Mouse (Mus musculus) intestine, embryonic 15.5 days (tissue): ENCODE data around the gene Hoxa13. TPM values are rescaled to one million over a fixed set of nuclear protein-coding genes. Genes with fewer than 3 reads are reported as not detected.

Source experiments
- ATAC-seq: fragments of 200-750 bp; cut with Nextera tagmentation; 2 replicates; pipeline ENCODE4 v1.8.0; 2017; ENCODE audit warnings: moderate TSS enrichment, moderate library complexity
- H3K27ac ChIP-seq: fragments of 300-500 bp; sonication (generic); 2 replicates; pipeline ENCODE4 v1.5.1; 2015; ENCODE audit warnings: mild to moderate bottlenecking, inconsistent platforms
- H3K27me3 ChIP-seq: fragments of 300-500 bp; sonication (generic); replicated peaks from 2 replicates; pipeline ENCODE4 v1.6.1; 2015; ENCODE audit warnings: inconsistent platforms
- H3K36me3 ChIP-seq: fragments of 300-500 bp; sonication (generic); 2 replicates; pipeline ENCODE4 v1.6.1; 2015; ENCODE audit warnings: inconsistent platforms
- H3K4me1 ChIP-seq: fragments of 300-500 bp; sonication (generic); replicated peaks from 2 replicates; pipeline ENCODE4 v1.6.1; 2015; ENCODE audit warnings: inconsistent platforms
- H3K4me2 ChIP-seq: fragments of 300-500 bp; sonication (generic); replicated peaks from 2 replicates; pipeline ENCODE4 v1.6.1; 2015; ENCODE audit warnings: mild to moderate bottlenecking, inconsistent platforms
- H3K4me3 ChIP-seq: fragments of 300-500 bp; sonication (generic); replicated peaks from 2 replicates; pipeline ENCODE4 v1.5.1; 2015; ENCODE audit warnings: inconsistent platforms
- H3K9ac ChIP-seq: fragments of 300-500 bp; sonication (generic); 2 replicates; pipeline ENCODE4 v1.6.1; 2015; ENCODE audit warnings: inconsistent platforms
- H3K9me3 ChIP-seq: fragments of 300-500 bp; sonication (generic); 2 replicates; pipeline ENCODE4 v1.6.1; 2016; ENCODE audit warnings: inconsistent platforms
- WGBS: fragments of 180-500 bp; shearing (Covaris S2); methylation state at CpG from one replicate; pipeline ENCODE4 v1.1.7; 2015; 5-methylcytosine and 5-hydroxymethylcytosine counted together
- polyA plus RNA-seq: library from polyadenylated mRNA; unstranded; fragments of >200 nt; fragmentation: Nextera tagmentation; extraction: Ambion mirVana; gene quantifications from 2 replicates; pipeline ENCODE4 v1.2.1, GENCODE M21; 2015

The Hoxa13 gene
- polyA plus RNA-seq, 1 experiment from 2014 or later = 0.59 TPM

DNA sequence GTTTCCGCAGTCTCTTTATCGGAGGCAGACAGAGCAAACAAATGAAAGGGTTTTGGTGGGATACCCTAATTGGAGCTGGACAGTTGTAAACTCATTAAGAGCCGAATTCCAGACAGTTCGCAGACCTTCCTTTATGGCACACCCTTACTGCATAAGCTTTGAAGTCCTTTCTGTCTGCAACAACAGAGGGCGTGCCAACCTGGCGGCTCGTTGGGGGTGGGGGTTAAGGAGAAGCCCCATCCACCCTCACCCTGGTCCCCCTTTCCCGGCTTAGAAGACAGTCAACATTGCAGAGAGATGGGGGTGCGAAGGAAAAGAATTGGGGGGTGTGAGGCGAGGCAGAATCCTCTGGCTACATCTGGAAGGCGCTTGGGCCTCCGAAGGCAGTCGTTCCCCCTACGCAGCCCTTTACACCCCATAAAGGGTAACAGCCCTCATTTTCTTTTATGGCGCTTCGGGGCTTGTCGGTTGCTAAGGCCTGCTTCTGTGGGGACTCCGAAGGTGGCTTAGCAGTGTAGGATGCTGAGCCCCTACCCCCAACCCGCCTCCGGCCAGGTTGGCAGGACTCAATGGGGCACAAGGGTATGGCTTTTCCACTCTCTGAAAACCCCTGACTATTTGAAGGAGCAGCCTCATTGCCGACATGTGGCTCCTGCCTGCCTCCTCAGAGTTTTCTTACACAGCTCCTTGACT, 38.5 kb downstream of the Hoxa13 start:
- Histone ChIP-seq H3K4me3 (peak overlapping the region; percentile 55), H3K27me3 (peaks cover 94% of the 10 kb centered on the region), H3K36me3 (no peaks in the 10 kb centered on the region), H3K9ac (no peak overlapping the region), H3K4me1 (peaks cover 11% of the 10 kb centered on the region; the same call in 1 of the 2 replicates), H3K27ac (peak overlapping the region; percentile 72), H3K9me3 (no peaks in the 10 kb centered on the region), H3K4me2 (peak overlapping the region; percentile 94)
- ATAC-seq = peak; percentile 46
- WGBS = 10% methylated on average over 21 of the region's 21 CpGs

DNA sequence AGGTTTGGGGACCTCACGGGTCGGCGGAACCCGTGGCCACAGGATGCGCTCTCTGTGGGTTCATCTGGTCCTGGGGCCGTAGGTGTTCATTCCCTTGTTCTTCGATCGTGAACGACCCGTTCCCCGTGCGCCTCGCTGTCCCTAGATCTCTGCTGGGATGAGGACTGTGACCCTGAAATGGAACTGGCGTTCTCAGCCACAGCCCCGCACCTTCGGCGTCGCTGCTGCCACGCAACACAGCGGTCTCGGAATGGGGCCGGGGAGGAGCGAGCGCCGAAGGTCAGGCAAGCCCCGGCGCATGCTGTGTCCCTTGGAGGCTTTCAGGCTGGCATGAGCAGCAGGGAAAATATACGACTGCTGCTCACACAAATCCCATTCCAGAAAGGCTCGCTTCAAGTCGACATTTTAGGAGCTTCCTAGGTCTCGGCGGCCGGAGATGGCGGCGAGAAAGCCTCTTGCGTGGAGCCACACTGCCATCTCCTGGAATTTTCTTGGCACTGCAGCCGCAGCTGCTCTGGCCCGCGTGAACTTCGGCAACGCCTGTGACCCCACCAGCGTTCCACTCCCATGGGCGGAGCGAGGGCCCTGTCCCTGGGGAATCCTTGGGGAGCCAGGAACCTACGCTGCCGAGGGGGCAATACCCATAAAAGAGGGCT, 39.2 kb downstream of the Hoxa13 start, which contains the start of gene Hoxa7:
TSS of gene Hoxa7 (minus strand) at position 518 of the 656 bp plus-strand sequence.
- Histone ChIP-seq H3K36me3 (no peaks in the 10 kb centered on the region), H3K4me2 (peak within 1 kb of the TSS; percentile 94), H3K4me1 (peaks cover 17% of the 10 kb centered on the region), H3K9ac (peak within 1 kb of the TSS; percentile 62), H3K27ac (peak within 1 kb of the TSS; percentile 77), H3K27me3 (peaks cover 92% of the 10 kb centered on the region), H3K9me3 (no peaks in the 10 kb centered on the region), H3K4me3 (peak within 1 kb of the TSS; percentile 55)
- 1% methylated on average over 46 of the region's 46 CpGs for WGBS
- peak; percentile 68 for ATAC-seq

DNA sequence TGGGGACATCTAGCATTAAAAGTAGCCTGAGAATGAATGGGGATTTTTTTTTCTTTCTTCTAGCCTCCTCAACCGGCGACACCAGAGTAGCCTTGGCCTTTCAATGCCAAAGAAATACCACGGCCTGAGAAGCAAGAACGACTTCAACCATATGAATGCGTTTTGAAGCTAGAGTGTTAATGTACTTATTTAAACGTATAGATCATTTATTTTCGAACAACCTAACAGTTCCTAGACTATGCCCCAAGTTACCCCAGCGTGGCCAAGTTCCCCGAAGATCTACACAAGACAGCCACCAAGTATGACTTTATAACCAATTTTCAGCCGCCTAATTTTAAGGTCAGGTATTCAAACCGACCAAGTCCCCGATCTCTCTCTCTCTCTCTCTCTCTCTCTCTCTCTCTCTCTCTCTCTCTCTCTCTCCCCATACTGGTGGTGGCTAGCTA, 39.8 kb downstream of the Hoxa13 start:
- Histone ChIP-seq H3K9me3 (no peaks in the 10 kb centered on the region), H3K9ac (peak overlapping the region; percentile 62; the same call in 1 of the 2 replicates), H3K27ac (no peak overlapping the region; the same call in 1 of the 2 replicates), H3K27me3 (peaks cover 92% of the 10 kb centered on the region), H3K4me3 (peak overlapping the region; percentile 55), H3K36me3 (no peaks in the 10 kb centered on the region), H3K4me2 (peak overlapping the region; percentile 94), H3K4me1 (peaks cover 17% of the 10 kb centered on the region)
- ATAC-seq = no peak
- WGBS = 19% methylated on average over 12 of the region's 12 CpGs

DNA sequence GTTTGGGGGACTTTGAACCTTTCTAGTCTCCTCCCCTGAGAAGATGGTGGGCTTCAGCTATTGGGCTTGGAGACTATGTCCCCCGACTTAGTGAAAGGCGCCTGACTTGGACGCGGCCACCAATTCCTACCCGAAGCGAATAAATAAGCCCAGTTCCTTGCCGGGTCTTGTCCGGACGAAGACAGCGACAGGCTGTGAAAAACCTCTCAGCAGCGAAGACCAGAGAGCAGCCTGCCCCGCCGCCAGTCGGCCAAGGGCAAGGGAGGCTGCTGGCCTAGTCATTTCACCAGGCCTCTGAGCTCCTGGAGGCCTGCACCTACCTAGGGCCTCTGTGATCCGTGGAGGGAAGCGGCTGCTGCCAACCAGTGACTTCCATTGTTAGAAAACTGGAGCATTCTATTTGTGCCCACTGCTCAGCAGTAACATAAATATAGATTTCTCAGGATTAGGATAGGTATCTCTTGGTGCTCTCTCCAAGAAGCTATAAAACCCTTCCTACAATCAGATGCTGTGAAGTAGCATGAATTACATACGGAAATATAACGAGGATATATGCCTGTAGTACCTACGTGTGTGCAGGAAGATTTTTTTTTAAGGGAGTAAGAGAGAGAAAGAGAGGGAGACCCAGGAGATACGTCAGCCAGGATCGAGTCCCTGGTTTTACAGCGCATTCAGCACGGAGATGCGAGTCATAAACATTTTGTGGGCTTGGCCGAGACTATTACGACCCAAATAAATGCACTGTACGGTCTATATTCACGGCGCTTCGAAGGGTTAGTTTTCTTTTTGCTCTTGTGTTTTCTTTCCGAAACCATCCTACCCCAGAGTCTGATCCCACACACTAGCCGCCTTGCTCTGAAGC, 40.4 kb downstream of the Hoxa13 start:
- Histone ChIP-seq H3K27me3 (peaks cover 91% of the 10 kb centered on the region), H3K9me3 (no peaks in the 10 kb centered on the region), H3K4me1 (peaks cover 21% of the 10 kb centered on the region), H3K9ac (no peak overlapping the region), H3K4me2 (peak overlapping the region; percentile 94), H3K36me3 (no peaks in the 10 kb centered on the region), H3K27ac (no peak overlapping the region), H3K4me3 (no peak overlapping the region)
- ATAC-seq = no peak
- WGBS = 37% methylated on average over 32 of the region's 32 CpGs

DNA sequence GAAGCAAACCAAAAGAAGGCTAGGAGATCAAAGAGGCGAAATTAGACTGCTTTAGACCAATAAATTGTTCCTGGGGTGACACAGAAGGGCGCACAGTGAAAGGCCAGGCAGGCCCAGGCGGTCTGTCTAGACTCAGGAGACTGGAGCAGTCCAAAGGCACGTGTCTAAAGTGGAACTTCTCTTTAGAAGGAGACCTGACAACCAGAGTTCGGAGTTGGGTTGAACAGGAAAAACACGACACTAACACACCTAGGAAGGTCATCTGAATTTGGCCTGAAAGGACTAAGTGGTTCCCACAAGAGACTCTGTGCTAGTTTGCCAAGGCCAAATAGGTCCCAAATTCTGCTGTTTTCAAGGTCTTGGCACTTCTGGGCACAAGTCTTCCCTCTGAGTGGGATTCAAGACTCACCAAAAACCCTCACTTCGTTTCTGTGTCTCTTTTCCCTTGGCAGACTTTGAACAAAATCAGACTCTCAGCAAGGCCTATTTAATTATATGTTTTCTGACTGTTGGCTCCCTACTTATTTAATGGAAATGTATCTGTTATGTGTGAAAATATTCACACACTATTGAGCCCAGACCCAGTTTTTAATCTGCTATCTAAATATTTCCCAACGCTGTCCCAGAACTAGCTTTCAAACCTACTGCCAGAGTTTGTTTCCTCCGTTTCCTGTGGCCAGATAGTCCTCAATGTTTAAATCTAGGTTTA, 41.3 kb downstream of the Hoxa13 start:
- H3K4me3 ChIP-seq = no peak overlapping the region
- WGBS = 51% methylated on average over 9 of the region's 9 CpGs

DNA sequence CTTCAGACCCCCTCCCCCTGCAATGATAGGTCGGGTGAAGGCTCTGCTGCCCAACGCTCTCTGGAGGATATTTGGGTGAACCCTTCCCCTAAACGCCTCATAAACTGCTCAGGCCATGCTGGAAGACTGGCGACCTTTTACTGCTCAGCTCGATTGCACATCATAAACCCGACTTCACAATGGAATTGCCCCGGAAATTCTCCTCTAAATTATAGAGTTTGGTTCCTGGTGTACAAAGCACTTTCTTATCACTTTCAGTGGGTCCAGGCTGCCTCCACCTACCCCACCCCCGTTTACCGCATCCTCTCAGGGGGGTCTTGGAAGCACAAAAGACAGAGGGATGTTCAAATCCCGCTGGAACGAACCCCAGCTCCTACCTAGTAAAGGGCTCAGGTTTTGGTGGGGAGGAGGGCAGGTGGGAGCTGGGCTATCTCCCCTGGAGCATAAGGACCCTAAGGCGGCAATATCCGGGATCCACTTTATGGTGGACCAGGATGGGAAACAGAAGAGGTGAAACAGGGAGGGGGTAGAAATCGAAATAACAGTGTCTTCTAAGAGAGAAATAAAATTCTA, 42.0 kb downstream of the Hoxa13 start:
- 40% methylated on average over 14 of the region's 14 CpGs for WGBS
- peaks cover 18% of the 10 kb centered on the region for H3K4me1 ChIP-seq
- peak overlapping the region; percentile 77 for H3K4me2 ChIP-seq
- no peak overlapping the region for H3K27ac ChIP-seq
- H3K36me3 ChIP-seq = no peaks in the 10 kb centered on the region
- H3K9me3 ChIP-seq = no peaks in the 10 kb centered on the region
- no peak overlapping the region for H3K9ac ChIP-seq
- H3K27me3 ChIP-seq = peaks cover 89% of the 10 kb centered on the region
- H3K4me3 ChIP-seq = peak overlapping the region; percentile 42; the same call in 1 of the 2 replicates
- no peak for ATAC-seq

More for the DNA sequence above, 41.3 kb downstream of the Hoxa13 start:
- Histone ChIP-seq H3K36me3 (no peaks in the 10 kb centered on the region), H3K27me3 (peaks cover 91% of the 10 kb centered on the region), H3K4me2 (peak overlapping the region; percentile 22; the same call in 1 of the 2 replicates), H3K9ac (no peak overlapping the region), H3K4me1 (peaks cover 18% of the 10 kb centered on the region), H3K9me3 (no peaks in the 10 kb centered on the region), H3K27ac (no peak overlapping the region)
- no peak for ATAC-seq

DNA sequence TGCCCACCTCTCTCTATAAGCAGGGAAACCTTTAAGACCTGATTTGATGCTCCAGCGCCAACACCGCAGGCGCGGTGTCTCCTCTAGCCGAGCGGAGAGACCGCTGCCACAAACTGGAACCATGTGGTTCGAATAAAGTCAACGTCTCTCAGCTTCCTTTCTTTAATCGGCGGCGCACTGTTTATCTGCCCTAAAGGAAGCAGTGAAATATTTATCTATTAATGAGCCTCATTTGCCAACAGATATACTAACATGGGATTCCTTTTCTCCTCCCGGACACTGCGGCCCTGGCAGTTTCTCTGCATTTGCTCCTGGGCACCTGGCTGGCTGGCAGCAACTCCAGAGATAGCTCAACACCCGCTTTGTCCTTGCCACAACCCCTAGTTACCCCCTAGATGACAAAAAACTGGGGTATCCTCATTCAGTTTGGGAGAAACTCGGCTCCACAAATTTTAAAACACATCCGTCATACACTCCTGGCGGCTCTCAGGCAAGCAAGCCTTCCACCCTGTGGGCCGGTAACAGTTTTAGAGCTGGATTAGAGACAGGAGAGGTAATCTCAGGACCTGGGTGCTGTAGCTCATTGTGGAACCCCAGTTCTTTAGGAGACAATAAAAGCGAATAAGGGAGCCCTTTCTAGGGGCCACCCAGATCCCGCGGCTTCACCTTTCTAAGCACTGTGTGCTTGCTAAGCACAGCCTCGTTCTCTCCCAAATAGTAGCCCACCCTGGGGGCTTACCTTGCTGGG, 42.6 kb downstream of the Hoxa13 start:
- Histone ChIP-seq H3K4me2 (peak overlapping the region; percentile 77), H3K27ac (no peak overlapping the region; the same call in 1 of the 2 replicates), H3K36me3 (no peaks in the 10 kb centered on the region), H3K27me3 (peaks cover 85% of the 10 kb centered on the region), H3K9me3 (no peaks in the 10 kb centered on the region), H3K4me3 (peak overlapping the region; percentile 42), H3K9ac (peak overlapping the region; percentile 29), H3K4me1 (peaks cover 19% of the 10 kb centered on the region)
- ATAC-seq = no peak
- 16% methylated on average over 23 of the region's 23 CpGs for WGBS

DNA sequence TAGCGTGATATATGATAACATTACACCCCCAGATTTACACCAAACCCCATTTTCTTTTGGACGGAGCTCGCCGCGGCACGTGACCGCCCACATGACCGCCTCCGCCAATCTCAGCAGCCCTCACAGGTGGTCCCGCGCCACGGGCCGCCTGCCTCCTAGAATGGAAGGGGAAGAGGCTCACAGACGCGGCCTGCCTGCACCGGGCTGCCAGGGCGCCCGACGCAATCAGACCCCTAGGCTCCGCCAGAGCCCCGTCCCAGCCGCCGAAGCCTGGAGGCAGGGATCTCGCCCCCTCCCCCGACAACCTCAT, 43.3 kb downstream of the Hoxa13 start:
- Histone ChIP-seq H3K27me3 (peaks cover 85% of the 10 kb centered on the region), H3K9ac (peak overlapping the region; percentile 29; the same call in 1 of the 2 replicates), H3K27ac (peak overlapping the region; percentile 37; the same call in 1 of the 2 replicates), H3K4me3 (peak overlapping the region; percentile 42), H3K4me1 (peaks cover 24% of the 10 kb centered on the region), H3K36me3 (no peaks in the 10 kb centered on the region), H3K4me2 (peak overlapping the region; percentile 77), H3K9me3 (no peaks in the 10 kb centered on the region)
- ATAC-seq = peak; percentile 55
- under 1% methylated on average over 25 of the region's 25 CpGs for WGBS

DNA sequence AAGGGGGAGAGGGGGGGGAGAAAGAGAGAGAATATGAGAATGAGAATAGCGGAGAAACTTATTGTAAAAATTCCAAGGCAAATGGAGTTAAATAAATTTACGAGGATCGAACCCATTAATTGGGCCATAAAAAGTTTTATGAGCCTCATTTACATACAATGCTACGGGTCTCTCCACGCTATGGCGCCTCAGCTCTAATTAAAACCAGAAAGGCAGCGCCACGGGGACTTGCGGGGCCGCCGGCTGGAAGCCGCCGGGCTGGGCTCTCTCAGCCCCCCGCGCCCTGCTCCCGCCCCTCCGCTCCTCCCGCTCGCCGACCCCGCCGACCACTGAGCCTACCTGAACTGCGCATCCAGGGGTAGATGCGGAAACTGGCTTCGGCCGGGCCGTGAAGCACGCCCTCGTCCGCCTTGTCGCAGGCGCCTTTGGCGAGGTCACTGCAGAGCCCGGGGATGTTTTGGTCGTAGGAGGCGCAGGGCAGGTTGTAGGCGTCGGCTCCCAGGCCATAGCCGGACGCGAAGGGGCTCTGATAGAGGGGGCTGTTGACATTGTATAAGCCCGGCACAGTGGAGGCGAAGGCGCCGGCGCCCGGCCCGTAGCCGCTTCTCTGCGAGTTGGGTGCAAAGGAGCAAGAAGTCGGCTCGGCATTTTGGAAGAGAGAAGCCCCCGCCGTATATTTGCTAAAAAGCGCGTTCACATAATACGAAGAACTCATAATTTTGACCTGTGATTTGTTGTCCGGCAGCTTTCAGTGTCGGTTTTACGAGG, 43.8 kb downstream of the Hoxa13 start:
- peak overlapping the region; percentile 77 for H3K4me2 ChIP-seq
- ATAC-seq = no peak
- WGBS = 1% methylated on average over 60 of the region's 60 CpGs

DNA sequence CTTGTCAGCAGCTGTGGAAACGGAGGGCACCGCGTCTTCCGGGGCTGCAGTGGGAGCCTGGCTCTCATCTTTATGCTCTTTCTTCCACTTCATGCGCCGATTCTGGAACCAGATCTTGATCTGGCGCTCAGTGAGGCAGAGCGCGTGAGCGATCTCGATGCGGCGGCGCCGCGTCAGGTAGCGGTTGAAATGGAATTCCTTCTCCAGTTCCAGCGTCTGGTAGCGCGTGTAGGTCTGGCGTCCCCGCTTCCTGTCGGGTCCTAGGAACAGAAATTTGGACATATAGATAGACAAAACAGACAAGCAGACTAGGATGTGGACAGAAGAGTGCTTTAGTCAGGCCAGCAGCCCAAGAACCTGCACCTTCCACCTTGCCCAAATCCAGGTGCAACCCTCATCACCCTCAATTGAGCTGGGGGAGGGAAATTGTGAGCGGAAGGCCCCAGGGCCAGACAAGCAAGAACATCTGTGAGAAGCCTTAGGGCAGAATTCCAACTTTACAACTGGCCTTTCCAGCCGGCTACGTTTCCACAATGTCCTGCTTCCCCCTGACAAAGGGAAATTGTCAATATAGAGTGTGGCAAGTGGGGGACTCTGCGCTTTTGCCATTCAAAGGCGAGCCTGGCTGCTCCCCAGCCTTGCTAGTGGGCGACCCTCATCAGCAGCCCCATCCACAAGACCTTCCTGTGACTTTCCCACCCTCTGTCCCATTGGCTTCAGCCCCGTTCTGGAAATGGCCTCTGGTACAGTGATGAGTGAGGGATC, 44.7 kb downstream of the Hoxa13 start:
- Histone ChIP-seq H3K4me1 (peaks cover 26% of the 10 kb centered on the region), H3K4me2 (peak overlapping the region; percentile 77), H3K27ac (no peak overlapping the region), H3K4me3 (peak overlapping the region; percentile 42), H3K9me3 (no peaks in the 10 kb centered on the region), H3K36me3 (no peaks in the 10 kb centered on the region), H3K9ac (peak overlapping the region; percentile 22), H3K27me3 (peaks cover 83% of the 10 kb centered on the region)
- WGBS = 11% methylated on average over 30 of the region's 30 CpGs
- ATAC-seq = no peak

More for the DNA sequence above, 43.8 kb downstream of the Hoxa13 start:
- Histone ChIP-seq H3K4me3 (peak overlapping the region; percentile 42), H3K27me3 (peaks cover 82% of the 10 kb centered on the region), H3K4me1 (peaks cover 22% of the 10 kb centered on the region), H3K36me3 (no peaks in the 10 kb centered on the region), H3K27ac (peak overlapping the region; percentile 37; the same call in 1 of the 2 replicates), H3K9me3 (no peaks in the 10 kb centered on the region), H3K9ac (peak overlapping the region; percentile 51)
